22 mouse cellular contexts compared by ENCODE assay signal in the genomic region with DNA sequence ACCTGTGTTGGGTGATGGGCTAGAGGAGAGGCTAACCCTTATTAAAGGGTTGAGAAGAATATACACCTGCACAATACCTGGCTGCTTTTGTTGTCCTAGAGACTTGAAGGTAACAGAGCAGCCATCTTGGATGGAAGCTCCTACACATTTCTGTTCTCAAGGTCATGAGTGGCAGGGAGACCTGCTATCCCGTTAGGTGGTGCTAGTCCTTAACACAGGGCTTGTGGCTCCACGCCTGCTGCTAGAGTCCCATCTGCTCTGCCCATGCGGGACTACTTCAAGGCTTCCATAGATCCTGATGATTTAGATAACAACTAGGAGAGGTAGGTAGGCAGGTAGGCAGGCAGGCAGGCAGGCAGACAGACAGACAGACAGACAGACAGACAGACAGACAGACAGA.
"Had no signal": no experiment of that assay in that cellular context is flagged by ENCODE, and none has a peak within 500 bp of the region (broad histone marks: within the 10 kb centered on the region; RNA-seq: fewer than 3 reads in every experiment).

No protein-coding gene starts in this region.

- DNase-seq: gastrocnemius, postnatal 14 days; gastrocnemius, postnatal 36 days; heart, adult 2 months; heart, postnatal 14 days; heart, postnatal 36 days; kidney, adult 11 months; kidney, adult 2 months; kidney, adult 9 months; kidney, postnatal 14 days; kidney, postnatal 36 days; layer of hippocampus, adult 9-11 months; layer of hippocampus, postnatal 36 days; left cerebral cortex, postnatal 4 days had no signal

- H3K4me2 ChIP-seq: heart, embryonic 12.5 days; hindbrain, embryonic 13.5 days; hindbrain, embryonic 15.5 days; kidney, embryonic 15.5 days; limb, embryonic 13.5 days; limb, embryonic 15.5 days had no signal

- H3K36me3 ChIP-seq: heart, embryonic 12.5 days; hindbrain, embryonic 13.5 days; hindbrain, embryonic 15.5 days; kidney, embryonic 15.5 days; limb, embryonic 13.5 days; limb, embryonic 15.5 days had no signal

- H3K4me1 ChIP-seq: hindbrain, embryonic 15.5 days; kidney, embryonic 15.5 days had no signal

- H3K27me3 ChIP-seq: heart, embryonic 12.5 days; hindbrain, embryonic 13.5 days; hindbrain, embryonic 15.5 days; kidney, embryonic 15.5 days; limb, embryonic 13.5 days; limb, embryonic 15.5 days had no signal

- ATAC-seq: hindbrain, postnatal 0 days had no signal

- H3K27ac ChIP-seq: heart, adult 2 months; hindbrain, embryonic 13.5 days; hindbrain, embryonic 15.5 days; hindbrain, postnatal 0 days; kidney, embryonic 15.5 days; kidney, postnatal 0 days; limb, embryonic 13.5 days had no signal

- H3K9me3 ChIP-seq: hindbrain, embryonic 13.5 days; hindbrain, embryonic 15.5 days; kidney, embryonic 15.5 days; limb, embryonic 15.5 days had no signal

- H3K4me3 ChIP-seq: heart, adult 2 months; heart, embryonic 12.5 days; hindbrain, embryonic 13.5 days; hindbrain, embryonic 15.5 days; kidney, embryonic 15.5 days; limb, embryonic 13.5 days; limb, embryonic 15.5 days had no signal

- H3K9ac ChIP-seq: forebrain, postnatal 0 days; heart, embryonic 12.5 days; hindbrain, embryonic 15.5 days; kidney, embryonic 15.5 days; limb, embryonic 13.5 days; limb, embryonic 15.5 days had no signal
